Mouse (Mus musculus) left cerebral cortex, adult 9 months (tissue): Measurements from ENCODE around the gene Wdr83.
A peak's percentile ranks its signal among the peaks of the same experiment; 100 is the strongest.

ENCODE experiments used
- DNase-seq, 2 experiments: peaks; one replicate each; pipeline ENCODE4 v3.0.0; 2022; ENCODE audit warnings: low spot score in 2 of 2

Wdr83 gene

DNA sequence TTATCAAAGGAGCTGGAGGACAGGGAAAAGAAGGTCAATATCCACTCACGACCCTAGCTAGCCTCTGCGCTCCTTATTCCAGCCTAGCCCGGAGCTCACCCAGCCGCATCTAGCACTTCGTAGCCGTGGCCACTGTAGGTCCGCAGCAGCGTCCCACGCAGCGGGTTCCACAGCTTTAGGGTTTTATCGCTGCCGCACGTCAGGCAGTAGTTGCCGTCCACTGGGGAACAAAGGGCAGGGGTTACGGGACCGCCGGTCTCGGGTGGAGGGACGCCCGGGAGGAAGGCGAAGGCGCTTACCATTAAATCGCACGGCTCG, 933 bp downstream of the Wdr83 start:
- no peak for DNase-seq

DNA sequence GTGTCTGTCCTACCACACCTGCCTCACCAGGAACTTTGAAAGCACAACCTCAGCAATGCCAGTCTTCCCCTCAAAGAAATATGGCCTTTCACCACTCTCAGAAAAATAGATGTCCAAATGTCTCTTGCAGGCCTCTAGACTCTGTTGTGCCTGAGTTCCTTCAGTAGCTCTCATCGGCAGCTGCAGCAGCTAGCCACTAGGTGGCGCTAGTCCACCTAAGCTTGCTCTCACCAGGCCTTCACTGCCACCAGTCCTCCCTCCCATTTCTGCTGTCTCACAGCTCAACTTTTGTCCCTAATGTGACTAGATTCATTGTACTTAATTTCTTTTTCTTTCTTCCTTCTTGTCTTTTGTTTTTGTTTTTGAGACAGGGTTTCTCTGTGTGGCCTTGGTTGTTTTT, 4.1 kb downstream of the Wdr83 start:
- peak in 1 of 2 experiments; percentile 88 for DNase-seq

DNA sequence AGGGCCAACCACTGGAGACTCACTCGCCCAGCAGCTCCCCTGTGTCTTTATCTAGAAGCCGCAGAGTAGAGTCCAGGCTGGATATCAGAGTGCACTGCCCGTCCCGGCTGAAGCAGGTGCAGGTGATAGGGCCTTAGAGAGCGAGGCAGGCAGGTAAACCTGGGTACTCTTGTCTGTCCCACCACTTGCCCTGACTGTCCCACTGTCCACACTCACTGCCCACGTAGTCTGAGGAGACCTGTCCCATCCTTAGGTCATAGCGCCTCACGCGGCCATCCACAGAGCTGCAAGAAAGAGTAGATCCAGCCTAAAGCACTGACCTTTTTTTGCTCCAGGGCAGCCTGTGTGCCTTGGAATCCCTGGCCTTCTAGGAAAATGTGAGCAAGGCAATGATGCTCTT, 5.1 kb downstream of the Wdr83 start:
- DNase-seq = no peak

DNA sequence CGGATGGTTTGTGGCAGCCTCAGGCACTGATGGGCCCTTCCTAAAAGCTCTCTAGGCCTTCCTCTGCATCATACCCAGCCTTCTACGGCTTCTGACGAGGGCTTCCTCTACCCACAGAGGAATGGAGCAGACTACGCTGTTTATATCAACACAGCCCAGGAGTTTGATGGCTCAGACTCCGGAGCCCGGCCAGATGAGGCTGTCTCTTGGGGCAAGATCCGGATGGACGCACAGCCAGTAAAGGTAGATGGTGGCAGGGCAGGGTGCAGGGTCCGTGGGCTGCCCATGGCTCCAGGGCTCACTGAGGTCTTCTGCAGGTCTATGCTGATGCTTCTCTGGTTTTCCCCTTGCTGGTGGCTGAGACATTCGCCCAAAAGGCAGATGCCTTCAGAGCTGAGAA, 6.5 kb downstream of the Wdr83 start:
- DNase-seq = no peak

DNA sequence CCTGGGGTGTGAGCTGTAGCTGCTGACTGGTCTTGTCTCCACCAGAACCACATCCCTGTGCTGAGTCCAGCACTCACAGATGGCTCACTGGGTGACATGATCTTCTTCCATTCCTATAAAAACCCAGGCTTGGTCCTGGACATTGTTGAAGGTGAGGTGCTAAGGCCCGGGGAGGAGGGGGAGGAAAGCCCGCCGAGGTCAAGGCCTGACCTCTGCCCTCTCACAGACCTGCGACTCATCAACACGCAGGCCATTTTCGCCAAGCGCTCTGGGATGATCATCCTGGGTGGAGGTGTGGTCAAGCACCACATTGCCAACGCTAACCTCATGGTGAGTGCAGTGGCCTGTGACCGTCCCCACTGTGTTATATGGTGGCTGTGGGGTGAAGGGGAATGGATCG, 6.9 kb downstream of the Wdr83 start:
- DNase-seq = no peak

DNA sequence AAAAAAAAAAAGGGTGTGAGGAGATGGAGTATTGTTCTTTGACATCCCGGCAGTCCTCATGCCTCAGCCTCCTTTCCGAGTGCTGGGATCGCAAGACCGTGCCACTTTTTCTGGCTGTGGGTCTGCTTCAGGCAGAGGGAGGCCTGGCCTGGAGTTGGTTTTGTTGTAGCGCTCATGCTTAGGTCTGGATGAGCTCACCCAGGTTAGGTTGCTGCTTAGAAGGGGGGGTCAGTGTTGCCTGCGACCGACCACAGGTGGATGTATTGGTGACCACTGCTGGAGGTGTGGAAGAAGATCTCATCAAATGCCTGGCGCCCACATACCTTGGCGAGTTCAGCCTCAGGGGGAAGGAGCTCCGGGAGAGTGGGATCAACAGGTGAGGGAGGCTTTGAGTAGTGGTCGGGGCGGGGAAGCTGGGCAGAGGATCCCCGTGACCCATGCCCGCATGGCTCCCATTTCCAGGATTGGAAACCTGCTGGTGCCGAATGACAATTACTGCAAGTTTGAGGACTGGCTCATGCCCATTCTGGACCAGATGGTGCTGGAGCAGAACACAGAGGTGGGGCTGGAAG, 8.0 kb downstream of the Wdr83 start:
- DNase-seq = no peak

DNA sequence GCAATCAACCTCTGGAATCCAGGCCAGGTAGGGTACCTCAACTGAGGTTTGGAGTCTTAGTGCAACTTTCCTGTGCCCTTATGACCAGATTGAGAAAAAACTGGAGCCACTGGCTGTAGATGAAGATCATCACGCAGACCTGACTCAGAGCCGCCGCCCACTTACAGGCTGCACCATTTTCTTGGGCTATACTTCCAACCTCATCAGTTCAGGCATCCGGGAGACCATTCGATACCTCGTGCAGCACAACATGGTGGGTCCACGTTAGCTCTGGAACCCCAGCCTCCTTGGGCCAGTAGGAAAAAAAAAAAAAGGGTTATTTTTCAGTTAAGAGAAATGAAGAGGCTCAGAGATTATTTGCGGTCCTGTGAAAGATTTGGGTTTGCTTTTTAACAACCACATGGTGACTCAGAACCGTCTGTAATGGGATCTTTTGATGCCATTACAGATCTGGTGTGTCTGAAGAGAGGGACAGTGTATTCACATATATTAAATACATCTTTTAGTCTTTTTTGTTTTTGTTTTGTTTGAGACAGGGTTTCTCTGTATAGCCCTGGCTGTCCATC, 8.7 kb downstream of the Wdr83 start:
- DNase-seq = no peak

DNA sequence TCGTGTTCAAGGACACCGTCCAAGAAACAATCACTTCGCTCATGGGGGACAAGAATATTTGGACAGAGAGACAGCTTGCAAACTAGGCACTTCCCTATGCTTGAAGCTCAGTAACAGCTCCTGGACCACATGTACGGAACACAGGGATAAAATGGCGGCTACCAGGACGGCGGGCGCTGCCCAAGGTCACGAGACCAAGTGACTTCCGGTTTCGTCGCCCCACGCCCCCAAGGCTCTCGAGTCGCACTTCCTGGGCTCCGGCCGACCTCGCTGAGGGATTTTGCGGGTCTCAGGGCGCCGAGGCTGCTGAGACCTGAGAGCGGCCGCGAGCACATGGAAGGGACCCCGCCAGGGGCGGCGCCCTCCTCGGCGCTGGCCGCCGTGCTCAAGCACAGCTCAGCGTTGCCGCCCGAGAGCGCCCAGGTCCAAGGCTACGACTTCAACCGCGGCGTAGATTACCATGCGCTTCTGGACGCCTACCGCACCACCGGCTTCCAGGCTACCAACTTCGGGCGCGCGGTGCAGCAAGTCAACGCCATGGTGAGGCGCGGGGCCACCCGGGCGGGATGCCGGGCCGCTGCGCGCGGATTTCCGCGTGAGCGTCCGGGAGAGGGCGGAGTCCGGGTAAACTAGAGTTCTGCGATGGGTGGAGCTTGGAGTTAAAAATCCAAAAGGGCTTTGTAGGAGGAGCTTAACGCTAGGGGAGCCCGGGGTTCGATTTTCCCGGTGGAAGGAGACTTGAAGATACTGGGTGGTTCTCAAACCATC, 9.4 kb downstream of the Wdr83 start, which contains the start of gene Dhps:
Gene Dhps, plus strand, starts transcription at position 244 of the 768 bp plus-strand sequence.
- peak; percentile 80 to 93 for DNase-seq

DNA sequence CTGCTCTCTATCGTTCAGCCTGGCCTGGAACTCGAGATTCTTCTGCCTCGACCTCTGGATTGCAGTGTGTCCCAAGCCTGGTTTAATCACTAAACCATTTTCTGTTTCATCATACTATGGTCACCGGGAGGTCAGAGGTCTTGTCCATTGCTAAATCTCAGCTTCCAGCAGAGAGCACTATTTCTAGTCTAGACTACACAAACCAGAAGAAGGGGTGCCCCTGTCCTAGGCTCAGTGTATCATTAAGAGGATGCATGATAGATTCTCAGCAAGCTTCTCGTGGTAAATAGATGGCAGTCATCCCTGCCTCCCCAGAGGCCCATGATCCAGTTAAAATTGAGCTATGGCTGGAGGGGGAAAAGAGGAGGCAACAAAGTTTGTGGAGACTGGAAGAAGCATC, 10.1 kb downstream of the Wdr83 start:
- no peak for DNase-seq

DNA sequence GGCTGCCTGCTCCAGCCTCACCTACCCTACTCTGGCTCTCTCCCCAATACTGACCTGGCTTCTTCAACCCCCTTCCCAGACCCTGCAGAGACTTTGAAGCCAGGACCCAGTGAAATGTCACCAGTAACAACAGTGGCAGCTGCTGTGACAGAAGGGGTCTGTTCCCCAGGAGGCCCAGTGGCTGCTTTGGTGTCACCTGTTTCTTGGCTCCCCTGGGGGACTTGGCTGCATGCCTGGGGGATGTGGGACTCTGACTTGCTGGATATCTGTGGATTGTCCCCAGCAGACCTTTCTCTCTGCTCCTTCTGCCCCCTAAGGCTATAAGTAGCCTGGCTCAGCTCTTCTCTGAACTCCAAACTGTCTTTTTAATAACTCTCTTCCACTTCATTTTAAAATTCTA, 13.1 kb downstream of the Wdr83 start, which contains the start of gene Gm5741:
Gene Gm5741, minus strand, starts transcription at position 1 of the 400 bp plus-strand sequence.
- no peak for DNase-seq

DNA sequence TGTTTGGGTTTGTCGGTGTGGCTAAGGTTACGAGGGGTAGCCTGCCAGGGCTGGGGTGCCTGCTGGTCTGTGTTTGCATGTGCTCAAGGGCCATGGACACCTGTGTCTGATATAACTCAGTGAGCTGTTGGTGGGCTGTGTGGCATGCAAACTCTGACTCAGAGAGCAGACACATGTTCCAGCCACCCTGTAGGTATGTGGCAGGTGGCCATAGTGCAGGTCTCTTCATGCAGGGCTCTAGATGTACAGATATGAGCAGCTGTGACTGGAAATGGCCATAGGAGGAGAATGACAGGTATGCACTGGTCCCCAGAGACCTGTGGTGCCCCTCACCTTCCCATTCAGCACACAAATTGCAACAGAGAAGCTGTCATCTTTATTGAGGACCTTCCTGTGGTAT, 14.0 kb downstream of the Wdr83 start:
- no peak for DNase-seq

DNA sequence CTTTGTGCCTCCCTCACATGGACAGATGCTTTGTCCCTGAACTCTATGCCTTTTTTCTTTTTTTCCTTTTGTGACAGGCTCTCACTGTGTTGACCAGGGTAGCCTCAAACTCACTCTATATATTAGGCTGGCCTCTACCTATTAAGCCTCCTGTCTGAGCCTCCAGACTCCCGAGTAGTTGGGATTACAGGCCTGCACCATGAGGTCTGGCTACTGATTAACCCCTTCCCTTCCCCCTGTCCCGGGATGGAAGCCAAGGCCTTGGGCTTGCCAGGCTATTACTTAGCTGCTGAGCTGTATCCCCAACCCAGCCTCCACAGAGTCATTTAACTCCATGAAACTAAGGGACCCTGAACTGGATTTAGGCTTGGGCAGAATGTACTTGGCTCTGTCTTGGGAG, 15.9 kb downstream of the Wdr83 start:
- DNase-seq = no peak

DNA sequence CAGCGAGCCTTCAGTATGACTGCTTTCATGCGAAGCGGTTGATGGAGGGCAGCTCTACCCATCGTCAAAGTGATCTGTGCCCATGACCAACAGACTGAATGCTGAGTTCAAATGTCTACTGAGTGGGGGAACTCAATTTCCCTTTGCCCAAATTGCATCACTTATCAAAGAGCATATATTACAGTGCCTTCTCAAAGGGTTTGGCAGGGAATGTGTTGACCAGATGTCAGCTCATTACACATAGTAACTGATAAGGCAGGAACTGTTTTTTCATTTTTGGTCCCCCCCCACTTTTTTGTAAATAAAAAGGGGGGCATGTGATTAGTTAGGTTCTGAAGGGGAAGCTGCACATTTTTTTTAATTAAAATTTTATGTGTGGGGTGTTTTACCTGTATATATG, 18.5 kb downstream of the Wdr83 start:
- no peak for DNase-seq

DNA sequence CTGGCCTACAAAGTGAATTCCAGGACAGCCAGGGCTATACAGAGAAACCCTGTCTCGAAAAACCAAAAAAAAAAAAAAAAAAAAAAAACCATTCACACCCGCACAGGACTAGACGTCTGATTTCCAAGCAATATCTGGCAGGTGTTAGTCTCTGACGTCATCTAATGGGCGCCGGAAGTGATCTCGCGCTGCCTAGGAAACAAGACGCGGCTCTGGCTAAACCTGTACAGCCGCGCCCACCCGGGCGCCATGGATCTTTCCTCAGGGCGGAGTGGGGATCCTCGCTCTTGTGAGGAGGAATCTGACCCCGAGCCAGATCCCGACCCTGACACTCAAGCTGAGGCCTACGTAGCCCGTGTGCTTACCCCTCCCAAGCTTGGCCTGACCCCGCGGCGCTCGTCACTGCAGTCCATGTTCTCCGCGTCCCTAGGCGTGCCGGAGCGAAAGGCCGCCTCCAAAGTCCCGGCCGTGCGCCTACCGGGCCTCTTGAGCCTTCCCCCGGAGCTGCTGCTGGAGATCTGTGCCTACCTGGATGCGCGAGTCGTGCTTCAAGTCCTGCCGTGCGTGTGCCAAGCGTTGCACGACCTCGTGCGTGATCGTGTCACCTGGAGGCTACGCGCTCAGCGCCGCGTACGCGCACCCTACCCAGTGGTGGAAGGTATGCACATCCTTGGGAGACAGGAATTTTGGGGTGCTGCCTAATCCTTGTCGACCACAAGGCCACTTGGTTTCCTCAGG, 21.1 kb downstream of the Wdr83 start, which contains the start of gene Fbxw9:
Gene Fbxw9, plus strand, starts transcription at position 177 of the 738 bp plus-strand sequence.
- peak; percentile 84 to 94 for DNase-seq

DNA sequence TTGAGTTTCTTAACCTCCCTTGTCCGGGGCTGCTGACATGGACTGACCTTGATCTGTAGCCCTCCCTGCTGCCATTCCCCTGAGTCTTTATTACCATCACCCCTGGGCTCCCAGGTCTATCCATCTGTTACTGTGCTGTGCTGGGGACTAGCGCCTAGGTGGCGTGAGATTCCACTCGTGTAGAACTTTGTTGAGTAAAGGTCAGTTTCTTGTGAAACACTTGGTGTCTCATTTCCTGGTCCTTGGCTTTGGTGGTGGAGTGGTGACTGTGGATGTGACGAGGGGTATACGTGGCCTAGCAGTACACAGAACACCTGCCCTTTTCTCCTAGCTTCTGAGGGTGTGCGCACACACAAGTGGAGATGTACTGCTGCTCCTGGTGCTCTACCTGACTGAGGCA, 23.7 kb downstream of the Wdr83 start:
- DNase-seq = no peak

DNA sequence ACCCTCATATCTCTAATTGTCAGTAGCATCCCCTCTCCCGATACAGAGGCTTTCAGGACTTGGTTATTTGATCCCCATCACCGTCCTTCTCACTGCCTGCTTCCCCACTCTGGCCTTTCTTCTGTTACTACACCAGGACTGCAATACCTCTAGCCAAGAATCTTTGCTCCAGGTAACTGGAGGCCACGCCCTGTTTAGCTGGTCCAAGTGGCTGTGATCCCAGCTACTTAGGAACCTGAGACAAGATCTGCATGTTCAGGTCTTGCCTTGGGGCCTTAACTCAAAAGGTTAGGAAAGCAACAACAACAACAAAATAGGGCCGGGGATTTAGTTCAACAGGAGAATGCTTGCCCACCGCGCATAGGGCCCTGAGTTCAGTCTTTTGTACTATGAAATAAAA, 37.5 kb downstream of the Wdr83 start:
- no peak for DNase-seq

DNA sequence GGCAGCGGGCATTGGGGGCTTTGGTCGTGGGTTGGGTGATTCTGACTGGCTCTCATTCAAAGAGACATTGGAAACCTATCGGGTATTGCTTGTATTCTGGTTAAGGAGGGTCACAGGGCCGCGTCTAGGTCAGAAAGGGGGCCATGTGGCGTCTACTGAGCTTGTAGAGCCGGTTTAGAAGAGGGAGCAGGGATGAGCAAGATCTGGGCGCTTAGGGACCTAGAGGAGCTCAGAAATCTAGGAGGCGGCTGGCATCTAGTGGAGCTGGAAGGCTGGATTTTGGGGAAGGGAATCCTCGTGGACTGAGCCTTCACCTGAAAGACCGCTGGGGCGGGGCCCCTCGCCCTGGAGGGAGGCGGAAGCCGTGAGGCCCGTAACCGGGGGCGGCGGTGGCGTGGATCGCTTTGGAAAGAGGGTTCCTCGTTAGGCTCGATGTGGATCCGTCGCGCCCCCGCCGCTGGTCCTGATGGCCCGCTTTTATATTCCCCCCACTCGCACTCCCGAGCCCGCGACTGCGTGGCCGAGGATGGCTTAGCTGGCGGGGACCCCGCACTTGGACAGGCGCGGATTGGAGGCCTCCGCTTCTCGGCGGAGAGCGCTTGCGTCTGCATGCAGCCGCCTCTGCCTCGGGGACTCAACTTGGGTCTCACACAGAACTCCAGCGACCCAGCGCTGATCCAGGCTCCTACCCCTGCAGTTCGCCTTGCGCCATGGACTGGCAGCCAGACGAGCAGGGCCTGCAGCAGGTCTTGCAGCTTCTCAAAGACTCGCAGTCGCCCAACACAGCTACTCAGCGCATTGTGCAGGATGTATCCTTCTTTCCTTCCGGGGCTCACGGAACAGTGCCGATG, 43.2 kb downstream of the Wdr83 start:
- DNase-seq = peak in 1 of 2 experiments; percentile 49

DNA sequence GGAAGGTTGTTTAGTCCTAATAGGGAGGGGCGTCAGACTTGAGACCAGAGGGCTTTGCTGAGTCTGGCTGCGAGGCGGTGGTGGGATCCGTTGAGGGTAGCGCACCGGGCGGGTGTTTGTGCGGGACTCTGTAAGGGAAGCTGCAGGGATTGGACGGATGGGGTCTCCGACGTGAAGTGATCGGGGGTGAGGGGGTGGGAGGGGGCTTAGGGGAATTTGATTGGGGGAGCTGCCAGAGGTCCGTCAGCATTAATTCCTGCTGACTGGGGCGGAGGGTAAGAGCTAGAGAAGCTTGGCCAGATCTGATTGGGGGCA, 43.8 kb downstream of the Wdr83 start:
- DNase-seq = no peak

DNA sequence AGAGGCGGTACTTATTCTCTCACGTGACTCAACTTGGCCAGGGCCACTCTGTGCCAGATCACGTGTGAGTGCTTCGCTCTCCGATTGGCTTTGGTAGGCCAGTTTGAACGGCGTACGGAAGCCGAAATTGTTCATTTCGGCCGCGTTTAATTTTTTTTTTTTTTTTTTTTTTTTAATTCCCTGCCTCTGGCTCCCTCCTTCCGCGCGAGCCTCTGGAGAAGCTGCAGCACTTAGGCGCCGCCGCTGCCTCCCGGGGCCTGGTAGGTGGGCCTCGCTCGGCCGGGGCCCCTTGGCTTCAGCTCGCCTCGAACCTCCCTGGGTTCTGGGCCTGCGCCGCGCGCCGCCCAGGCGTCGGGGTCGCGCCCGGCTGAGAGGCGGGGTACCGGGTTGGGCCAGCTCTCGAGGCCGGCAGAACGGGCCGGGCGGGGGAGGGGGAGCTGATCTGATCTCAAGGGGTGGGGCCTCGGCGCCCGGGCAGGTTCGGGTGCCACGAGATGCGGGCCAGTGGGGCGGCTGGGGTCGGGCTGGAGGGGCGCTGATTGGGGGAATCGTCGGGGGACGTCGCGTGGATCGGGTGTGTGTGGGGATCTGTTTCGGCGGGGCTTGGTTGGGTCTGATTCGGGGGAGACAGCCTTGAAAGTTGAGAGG, 44.3 kb downstream of the Wdr83 start, which contains the start of gene Tnpo2:
Gene Tnpo2, plus strand, starts transcription at position 198 of the 648 bp plus-strand sequence.
- DNase-seq = peak; percentile 90 to 94

DNA sequence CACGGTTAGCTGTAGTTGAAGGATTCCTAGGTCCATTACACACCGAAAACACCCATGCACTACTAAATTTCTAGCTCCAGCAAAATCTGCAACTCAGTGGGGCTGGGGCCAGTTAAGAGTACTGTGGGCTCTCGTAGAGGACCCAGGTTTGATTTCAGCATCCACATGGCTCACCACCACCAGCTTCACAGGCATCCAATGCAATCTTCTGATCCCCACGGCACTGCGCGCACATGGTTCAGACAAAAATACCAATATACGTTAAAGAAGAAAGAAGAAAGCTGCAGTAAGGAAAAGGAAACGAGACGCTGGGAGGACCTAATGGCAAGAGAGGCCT, 44.8 kb downstream of the Wdr83 start:
- no peak for DNase-seq

DNA sequence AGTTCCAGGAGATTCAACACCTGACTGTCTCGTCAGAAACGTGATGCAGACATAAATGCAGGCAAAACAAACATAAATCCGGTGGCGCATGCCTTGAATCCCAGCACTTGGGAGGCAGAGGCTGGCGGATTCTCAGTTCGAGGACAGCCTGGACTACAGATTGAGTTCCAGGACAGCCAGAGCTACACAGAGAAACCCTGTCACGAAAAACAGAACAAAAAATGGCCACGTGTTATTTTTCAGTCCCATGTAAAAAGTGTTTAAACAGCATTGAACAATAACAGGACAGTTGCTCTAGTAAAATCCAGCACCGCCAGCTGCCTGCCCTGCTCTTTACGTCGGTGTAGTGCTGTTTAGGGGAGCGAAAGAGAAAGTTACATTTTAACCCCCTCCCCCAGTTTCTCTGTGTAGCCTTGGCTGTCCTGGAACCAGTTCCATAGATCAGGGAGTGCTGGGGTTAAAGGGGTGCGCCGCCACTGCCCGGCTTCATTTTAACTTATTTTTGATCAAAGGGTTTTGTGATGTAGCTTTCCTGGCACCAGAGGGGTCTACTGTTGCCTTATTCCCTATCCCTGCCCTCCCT, 45.3 kb downstream of the Wdr83 start:
- no peak for DNase-seq
